Mouse (Mus musculus) central nervous system, embryonic 14 days (tissue): ENCODE measurements around the gene Olfr914. TPM values are rescaled to one million over a fixed set of nuclear protein-coding genes. Genes with fewer than 3 reads are reported as not detected.

Source experiments
- polyA plus RNA-seq: library from polyadenylated mRNA; depleted of rRNA; stranded (reverse); fragments of >200 nt; gene quantifications from 2 replicates; pipeline ENCODE4 v1.2.3, GENCODE M21; 2012; rRNA removed

The Olfr914 gene
- polyA plus RNA-seq: not detected in 2 replicates

GRCm38 (mm10) chr9:38604802-38605201, at the start of gene Olfr914:
TSS of gene Olfr914 (plus strand) at chr9:38605102.

GRCm38 (mm10) chr9:38579878-38580277, 25.0 kb upstream of the Olfr914 start, which contains the start of gene Olfr912:
TSS of gene Olfr912 (plus strand) at chr9:38580178.

GRCm38 (mm10) chr9:38592459-38592858, 12.4 kb upstream of the Olfr914 start, which contains the start of gene Olfr913:
TSS of gene Olfr913 (plus strand) at chr9:38592759.

GRCm38 (mm10) chr9:38659775-38660174, 54.9 kb downstream of the Olfr914 start, which contains the start of gene Olfr916:
TSS of gene Olfr916 (minus strand) at chr9:38659875.

Other genes with a start within 250 kb of the Olfr914 start
- gene Olfr250, start 238.2 kb upstream of the Olfr914 start, polyA plus RNA-seq: not detected in 2 replicates
- not detected in 2 replicates for gene Olfr251, start 228.0 kb upstream of the Olfr914 start, polyA plus RNA-seq
- not detected in 2 replicates for gene Olfr147, start 203.4 kb upstream of the Olfr914 start, polyA plus RNA-seq
- not detected in 2 replicates for gene Olfr901, start 175.6 kb upstream of the Olfr914 start, polyA plus RNA-seq
- gene Olfr902, start 157.4 kb upstream of the Olfr914 start, polyA plus RNA-seq: not detected in 2 replicates
- not detected in 2 replicates for gene Olfr904, start 142.0 kb upstream of the Olfr914 start, polyA plus RNA-seq
- not detected in 2 replicates for gene Olfr905, start 134.0 kb upstream of the Olfr914 start, polyA plus RNA-seq
- not detected in 2 replicates for gene Olfr906, start 118.0 kb upstream of the Olfr914 start, polyA plus RNA-seq
- gene Olfr907, start 109.3 kb upstream of the Olfr914 start, polyA plus RNA-seq: not detected in 2 replicates
- gene Olfr911-ps1, start 83.5 kb upstream of the Olfr914 start, polyA plus RNA-seq: not detected in 2 replicates
- not detected in 2 replicates for gene Olfr910, start 67.3 kb upstream of the Olfr914 start, polyA plus RNA-seq
- not detected in 2 replicates for gene Olfr912, start 24.9 kb upstream of the Olfr914 start, polyA plus RNA-seq
- not detected in 2 replicates for gene Olfr913, start 12.3 kb upstream of the Olfr914 start, polyA plus RNA-seq
- not detected in 2 replicates for gene Olfr916, start 54.8 kb downstream of the Olfr914 start, polyA plus RNA-seq
- gene Olfr917, start 60.7 kb downstream of the Olfr914 start, polyA plus RNA-seq: not detected in 2 replicates
- not detected in 2 replicates for gene Olfr918, start 69.5 kb downstream of the Olfr914 start, polyA plus RNA-seq
- not detected in 2 replicates for gene Olfr919, start 98.6 kb downstream of the Olfr914 start, polyA plus RNA-seq
- 6.4 and 8.9 TPM in 2 replicates for gene Vwa5a, start 113.2 kb downstream of the Olfr914 start, polyA plus RNA-seq
- gene Olfr920, start 147.2 kb downstream of the Olfr914 start, polyA plus RNA-seq: 0.04 and 0.05 TPM in 2 replicates
- not detected in 2 replicates for gene Olfr921, start 168.0 kb downstream of the Olfr914 start, polyA plus RNA-seq
- not detected in 2 replicates for gene Olfr922, start 209.5 kb downstream of the Olfr914 start, polyA plus RNA-seq
- not detected in 2 replicates for gene Olfr923, start 221.4 kb downstream of the Olfr914 start, polyA plus RNA-seq
- not detected in 2 replicates for gene Olfr924, start 239.3 kb downstream of the Olfr914 start, polyA plus RNA-seq
- not detected in 2 replicates for gene Olfr26, start 250.0 kb downstream of the Olfr914 start, polyA plus RNA-seq